Mouse (Mus musculus) T-cell, adult 2 months (primary cell): ENCODE measurements at regions not wholly inside any gene's neighbourhood (a gene's known extent, or its start where the extent isn't known, plus 50 kb on each side); places are given as distances from the start of the nearest gene placed in this dataset.
"Not testable (repeated sequence)": the region's sequence is repeated elsewhere in the genome, so short reads cannot be mapped to it uniquely, and the experiment has no call there.

Source experiments
- DNase-seq: peaks from one replicate; pipeline ENCODE4 v3.0.0; 2022; ENCODE audit warnings: low spot score

DNA sequence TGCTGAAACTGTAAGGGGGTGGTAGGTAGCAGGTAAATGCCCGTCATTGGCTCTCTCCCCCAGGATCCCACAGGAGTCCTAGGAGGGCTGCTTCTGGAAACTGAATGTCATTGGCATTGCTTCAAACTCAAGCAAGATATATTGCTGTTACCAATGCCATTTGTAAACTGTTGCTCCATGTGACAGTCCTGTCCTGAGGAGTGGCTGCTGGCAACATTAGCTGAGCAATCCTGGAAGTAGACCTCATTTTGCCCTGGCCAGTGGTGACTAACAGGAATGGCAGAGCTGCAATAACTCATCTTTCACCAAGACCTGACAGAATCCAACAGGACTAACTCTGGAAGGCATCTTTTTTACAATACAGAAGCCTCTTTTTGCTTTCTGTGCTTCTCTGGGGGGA lies 143.2 kb downstream of the Gm815 start:
- no peak for DNase-seq

DNA sequence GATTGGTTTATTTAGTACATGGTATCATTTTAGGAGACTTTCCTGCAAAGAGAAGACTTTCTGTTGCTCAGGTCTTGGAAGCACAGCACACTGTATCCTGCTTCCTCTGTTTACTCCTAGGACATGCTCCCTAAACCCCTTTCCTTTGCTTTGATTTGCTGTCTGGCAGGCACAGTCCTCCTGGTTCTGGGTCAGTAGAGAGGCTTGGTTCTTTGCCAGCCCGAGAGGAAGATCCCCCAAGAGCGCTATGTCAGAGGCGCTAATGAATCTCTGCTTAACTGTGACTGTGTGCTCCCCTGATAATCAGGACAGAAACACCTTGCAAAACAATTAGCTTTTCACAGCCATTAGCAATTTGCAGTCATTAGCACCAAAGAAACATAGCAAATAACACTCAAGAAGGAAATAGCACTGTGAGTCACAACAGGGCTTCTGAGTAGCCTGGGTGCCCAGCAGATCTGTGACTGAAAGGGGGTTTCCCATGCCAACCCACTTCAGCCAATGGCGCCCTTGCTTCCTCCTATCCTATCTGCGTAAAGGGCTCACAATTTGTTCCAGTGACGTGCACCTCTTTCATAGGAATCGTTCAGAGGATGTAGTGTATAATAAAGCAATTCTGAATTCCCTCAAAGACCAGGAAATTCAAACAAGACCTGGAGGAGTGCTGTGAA lies 145.5 kb downstream of the Gm815 start:
- DNase-seq, result no peak

DNA sequence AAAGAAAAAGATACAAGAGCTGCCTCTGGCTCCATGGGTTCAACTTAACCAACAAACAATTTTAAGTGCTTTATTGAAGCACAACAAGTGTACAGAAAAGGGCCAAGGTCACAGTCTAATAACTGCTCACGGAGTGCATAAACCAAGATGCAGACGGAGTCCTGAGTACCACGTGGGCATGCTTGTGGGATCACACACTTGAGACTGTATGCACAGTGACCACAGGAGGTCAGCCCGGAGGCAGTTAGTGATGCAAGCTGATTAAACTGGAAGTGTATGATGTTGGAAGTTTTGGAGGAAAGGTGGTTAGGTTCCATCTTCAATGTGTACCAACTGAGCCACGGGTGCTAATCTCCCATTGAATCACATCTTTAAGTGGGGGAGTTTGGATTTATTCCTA lies 146.9 kb downstream of the Gm815 start:
- no peak for DNase-seq

DNA sequence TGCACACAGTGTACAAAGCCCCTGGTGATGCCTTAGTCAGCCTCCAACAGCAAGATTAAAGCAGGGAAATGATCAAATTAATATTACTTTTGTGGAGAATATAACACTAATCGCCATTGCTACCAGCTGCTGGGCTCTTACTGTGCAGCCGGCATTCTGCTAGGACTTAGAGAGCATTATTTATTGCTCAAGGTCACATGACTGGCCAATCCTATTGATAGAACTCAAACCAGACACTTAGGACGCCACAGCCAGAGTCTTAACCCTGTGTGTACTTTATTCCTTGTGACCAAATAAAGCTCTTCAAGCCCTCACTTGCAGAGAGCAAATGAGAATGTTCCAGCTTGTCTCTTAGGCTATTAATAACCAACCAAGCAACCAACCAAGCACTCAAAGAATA lies 152.6 kb downstream of the Gm815 start:
- no peak for DNase-seq

DNA sequence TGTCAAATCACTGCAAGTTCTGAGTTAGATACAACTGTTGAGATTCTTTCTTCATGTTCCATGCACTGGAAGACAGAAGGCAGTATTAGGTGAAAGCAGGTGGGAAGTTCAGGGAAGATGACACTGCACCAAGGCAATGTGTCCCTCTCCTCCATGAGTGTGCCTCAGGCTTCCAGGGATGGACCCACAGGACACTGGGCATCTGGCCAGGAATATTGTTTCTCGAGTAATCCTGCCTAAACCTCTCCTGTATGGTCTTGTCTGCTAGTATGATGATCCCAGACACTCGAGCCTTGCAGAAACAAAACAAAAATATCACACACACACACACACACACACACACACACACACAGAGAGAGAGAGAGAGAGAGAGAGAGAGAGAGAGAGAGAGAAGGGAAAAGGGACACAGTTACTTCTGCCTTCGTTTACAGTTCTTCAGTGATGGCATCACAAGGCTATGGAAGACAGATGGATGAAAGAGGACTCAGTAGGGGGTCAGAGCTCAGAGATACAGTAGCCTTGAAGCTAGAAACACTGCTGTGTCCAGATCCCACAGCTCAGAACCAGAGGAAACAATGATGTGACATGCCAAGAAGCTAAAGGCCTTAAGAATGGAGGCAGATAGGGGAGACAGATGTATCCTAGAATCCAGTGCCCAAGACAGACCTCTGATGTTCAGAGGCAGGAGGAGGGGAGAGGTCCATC lies 154.8 kb downstream of the Gm815 start:
- no peak for DNase-seq

DNA sequence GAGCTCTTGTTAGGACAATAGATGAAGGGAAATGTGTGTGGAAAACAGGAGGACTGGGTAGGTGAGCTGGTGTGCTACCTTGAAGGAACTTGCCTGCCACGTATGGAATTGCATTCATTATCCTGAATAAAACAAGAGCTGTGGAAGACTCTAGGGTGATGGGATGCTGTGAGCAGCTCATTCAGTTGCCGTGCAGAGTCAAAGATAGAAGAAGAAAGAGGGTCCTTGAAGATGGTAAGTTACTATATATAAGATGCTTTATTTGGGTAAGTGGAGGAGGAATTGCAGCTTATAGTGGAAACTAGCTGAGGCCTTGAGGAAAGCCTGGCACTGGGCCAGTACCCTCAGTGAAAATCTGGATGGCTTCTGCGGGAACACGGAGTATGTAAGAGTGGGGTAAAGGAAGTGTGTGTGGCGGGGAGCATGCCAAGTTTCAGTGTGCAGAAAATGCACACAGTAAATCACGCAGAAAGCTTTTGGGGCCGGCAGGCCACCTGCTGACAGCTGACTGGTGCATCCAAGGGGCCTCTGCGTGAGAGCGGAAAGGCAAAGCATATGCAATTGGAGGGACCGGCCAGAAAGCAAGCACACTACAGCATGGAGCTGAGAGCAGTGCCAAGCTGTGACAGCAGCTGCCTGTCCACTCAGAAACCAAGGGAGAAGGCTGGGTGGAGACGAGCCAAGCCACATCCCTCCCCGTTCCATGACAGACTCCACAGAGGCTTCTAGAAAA lies 149.7 kb upstream of the Vldlr start:
- no peak for DNase-seq

DNA sequence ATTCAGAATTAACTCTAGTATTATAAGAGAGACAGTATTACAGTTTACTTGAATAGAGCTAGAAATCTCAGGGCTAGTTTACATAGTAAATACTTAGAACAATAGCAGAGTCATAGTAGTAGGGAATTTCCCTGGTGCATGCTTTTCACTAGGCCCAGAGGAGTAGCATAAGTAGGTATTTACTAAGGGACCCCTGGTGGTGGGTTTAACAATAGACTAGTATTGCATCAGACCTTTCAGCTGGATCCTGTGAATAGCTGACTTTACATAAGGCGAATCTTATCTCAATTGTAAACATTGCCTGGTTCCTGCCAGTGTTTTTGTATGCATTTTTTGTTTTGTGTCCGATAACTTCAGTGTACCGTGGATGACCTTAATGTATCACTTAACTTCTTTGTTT lies 143.0 kb upstream of the Vldlr start:
- no peak for DNase-seq

DNA sequence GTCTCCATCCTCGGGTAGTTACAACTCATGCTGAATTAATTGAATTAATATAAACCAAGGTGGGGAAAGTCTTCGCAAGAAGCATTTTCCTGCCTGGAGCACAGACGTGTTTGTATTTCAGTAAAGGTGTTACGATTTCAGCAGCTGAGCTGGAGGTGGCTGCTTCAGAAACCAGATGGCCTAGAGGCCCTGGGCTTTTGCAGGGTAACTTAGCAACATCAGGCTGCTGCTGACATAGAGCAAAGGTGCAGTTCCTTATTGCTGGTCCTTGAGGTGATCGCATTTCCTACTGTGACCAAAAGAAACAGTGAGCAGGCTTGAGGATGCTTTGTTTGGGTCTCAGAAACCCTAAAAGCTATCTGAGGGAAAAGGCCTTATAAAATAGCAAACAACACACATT lies 141.3 kb upstream of the Vldlr start:
- no peak for DNase-seq

DNA sequence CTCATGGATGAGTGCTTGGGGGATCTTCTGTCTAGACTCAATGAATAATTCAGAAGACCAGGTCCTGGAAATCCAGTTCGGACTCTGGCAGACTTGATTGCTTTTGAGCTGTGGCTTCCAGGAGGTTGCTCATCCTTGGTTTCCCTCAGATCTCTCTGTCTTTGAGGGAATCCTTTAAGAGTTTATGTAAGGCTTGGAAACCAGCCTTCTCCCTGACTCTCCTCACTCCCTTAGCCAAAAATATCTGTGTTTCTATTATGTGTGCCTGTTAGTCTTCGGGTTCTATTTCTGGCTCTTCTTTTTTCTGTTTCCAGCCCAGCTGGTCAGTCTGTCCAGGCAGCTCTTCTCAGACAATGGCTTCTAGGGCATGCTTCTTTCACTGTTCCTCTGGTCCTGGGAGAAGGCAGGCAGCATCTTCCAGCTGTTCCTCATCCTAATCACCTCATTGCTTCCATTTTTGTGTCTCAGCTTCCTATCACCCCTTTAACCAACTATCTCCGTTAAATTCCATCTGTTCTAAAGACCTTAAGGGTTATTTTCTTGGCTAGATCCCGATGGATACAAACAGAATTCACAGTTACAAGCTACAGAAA lies 139.3 kb upstream of the Vldlr start:
- DNase-seq, result no peak

DNA sequence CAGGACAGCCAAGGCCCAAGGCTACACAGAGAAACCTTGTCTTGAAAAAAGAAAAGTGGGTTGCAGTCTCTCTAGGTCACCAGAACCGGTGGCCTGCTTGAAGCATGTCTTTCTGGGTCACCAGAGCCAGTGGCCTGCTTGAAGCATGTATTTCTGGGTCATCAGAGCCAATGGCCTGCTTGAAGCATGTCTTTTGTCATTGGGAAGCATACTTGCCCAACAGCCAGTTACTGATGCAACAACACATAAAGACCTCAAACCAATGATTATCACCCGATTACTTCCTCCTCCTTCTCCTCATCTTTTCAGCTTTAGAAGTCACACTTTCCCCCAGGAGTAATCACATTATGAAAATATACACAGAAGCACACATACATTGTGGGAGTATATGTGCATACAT lies 128.9 kb upstream of the Vldlr start:
- DNase-seq, result no peak

DNA sequence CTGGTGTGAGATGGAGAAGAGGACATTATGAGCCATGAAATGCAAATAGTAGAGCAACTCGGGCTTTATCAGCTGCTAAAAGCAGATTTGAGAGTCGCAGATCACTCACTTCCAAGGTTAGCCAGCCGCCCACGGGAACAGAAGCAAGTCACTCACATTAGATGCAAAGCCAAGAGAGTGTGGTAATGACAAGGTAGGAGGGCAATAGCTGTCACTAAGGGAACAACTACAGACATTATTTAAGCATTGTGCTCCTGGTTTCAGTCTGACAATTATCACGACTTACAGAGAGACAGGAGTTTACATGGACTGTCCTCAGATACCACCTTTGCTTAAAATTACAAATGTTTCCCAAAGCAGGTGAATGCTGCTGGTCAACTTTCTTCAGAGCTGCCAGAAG lies 128.5 kb upstream of the Vldlr start:
- no peak for DNase-seq

DNA sequence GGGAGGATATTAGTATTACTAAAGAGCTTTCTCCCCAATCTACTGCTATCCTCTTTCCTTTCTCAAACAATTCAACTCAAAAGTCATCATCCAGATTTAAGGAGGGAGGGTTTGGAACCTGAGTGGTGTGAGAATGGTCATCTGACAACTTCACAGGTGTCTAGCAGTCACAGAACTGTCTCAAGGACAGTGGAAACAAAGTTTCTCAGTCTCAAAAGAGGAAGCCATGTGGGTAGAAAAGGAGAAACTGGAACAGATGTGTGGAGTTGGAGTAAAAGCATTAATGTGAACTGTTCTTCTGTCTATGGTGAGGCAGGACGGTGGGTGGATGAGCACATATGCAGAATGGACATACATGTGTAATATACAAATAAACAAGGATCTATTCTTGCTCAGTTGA lies 127.2 kb upstream of the Vldlr start:
- no peak for DNase-seq

DNA sequence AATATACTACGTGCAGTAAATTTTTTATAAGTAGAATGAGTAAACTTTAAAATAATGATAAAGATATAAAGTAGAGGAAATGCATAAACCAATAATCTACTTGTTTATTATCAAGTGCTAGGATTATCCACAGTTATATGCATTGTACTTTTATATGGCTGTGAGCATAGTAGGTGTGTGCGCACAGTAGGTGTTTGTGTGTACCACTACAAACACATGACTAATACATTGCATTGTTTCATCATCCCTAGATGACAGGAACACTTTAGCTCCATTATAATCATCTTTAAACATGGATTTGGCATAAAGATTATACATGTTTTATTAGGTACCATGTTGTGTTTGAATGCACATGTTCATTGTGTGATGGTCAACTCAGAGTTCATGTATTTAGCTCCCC lies 124.7 kb upstream of the Vldlr start:
- DNase-seq, result no peak

DNA sequence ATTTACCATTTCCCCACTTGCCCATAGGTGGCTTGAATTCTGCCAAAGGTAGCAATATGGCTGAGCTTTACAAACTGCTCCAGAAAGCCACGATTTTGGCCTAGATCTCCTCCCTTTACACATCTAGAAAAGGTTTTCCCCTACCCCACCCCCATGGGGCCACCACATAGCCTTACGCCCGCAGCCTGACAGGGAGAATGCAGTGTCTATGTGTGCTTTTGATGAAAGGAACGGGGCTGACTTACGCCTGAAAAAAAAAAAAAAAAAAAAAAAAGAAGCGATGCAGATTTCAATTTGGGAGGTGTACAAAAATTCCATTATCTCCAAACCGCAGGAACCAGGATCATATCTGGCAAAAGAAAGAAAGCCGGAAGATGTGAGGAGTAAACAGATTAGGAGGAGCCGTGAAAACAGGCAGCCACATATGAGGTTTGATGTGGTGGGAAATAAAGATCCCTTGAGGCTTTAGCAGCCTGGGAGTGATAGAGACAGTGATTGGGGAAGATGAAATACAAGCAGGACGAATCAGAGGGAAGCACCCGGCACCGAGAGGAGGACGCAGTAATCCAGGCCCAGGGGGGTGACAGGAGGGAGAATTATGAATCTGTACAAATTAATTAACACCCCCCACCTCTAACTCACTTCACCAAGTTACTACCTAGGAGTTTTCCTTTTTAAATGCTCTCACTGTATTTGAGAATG lies 121.4 kb upstream of the Vldlr start:
- no peak for DNase-seq

DNA sequence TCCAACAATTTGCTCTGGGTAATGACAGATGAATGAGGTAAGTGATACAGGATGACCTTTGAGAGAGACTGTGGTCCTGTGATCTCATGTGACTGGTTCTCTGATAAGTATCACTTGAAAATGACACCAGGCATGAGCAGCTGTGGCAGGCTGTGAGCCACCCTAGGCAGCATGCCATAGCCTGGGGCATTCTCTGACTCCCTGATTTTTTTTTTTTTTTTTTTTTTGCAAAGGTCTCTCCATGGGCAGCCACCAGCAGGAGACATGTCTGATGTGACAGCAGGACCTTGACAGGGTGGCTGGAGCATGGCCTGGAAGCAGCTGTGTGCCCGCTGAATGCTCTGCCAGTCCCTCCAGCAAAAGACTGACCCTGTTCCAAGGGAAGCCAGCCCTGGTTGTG lies 116.4 kb upstream of the Vldlr start:
- DNase-seq, result no peak

DNA sequence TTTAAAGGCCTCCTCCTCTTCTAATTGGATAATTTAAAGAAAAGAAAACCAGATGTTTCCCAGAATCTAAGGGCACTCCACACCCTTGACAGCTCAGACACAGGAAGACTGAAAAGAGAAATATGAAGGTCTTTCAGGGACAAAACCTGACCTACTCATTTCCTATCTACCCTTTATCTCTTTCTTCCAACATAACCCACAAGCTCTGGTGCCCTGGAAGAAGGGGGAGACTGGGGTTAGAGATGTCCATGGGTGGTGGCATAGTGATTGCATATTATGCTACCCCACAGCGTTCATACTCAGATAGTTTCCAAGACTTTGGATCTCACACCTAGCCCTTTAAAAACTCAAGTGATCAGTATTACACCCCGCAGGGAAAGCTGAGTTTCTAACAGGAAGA lies 105.8 kb upstream of the Vldlr start:
- no peak for DNase-seq

DNA sequence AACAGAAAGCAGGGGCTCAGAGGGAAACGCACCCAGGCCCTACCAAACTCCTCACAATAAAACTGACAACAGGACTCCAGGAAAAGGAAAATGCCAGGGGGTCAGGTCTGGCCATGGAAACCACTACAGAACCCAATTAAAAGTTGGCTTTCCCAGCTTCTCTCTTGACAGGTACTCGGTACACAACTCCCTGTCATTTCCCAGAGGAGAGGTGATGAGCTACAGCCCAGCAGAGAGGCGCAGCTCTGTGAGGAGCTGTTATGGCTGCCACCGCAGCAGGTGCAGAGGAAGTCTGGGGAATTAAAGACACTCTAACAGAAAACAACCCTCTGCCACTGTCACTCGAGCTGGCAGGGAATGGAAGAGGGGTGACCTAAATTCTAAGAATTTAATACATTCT lies 95.4 kb upstream of the Vldlr start:
- no peak for DNase-seq

DNA sequence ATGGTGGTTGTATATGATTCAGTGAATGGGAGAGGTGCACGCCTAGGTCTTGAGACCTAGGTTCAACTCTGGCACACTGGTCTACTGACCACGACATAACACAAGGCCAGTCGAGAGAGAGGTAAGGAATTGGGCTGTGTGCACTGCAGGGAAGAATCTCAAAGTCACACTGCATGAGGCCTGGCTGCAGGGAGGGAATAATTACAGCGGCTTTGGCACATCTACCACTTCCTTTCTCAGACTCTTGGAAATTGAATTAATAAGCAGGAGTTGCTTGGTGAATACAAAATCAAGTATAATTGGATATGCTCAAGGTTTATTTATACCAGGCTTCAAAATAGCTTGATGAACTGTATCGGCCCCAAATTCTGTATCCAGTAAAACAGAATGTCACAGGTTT lies 93.9 kb upstream of the Vldlr start:
- DNase-seq, result no peak

DNA sequence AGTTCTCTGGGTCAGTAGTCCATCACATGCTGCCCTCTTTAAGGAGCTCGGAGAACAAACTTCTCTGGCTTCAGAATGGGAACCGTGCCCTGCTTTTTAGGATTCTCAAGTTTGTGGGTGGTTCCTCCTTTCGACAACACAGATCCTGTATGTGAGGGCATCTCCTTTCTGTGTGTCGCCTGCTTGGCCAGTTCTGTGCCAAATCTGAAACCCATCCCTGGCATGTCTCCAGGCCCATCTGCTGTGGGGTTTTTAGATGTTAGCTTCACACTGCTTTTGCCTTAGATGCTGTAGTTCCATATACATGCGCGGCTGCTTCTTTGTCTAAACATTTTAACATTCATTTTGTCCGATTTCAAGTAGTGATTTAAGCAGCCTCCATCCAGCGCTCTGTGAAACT lies 93.0 kb upstream of the Vldlr start:
- DNase-seq, result no peak

DNA sequence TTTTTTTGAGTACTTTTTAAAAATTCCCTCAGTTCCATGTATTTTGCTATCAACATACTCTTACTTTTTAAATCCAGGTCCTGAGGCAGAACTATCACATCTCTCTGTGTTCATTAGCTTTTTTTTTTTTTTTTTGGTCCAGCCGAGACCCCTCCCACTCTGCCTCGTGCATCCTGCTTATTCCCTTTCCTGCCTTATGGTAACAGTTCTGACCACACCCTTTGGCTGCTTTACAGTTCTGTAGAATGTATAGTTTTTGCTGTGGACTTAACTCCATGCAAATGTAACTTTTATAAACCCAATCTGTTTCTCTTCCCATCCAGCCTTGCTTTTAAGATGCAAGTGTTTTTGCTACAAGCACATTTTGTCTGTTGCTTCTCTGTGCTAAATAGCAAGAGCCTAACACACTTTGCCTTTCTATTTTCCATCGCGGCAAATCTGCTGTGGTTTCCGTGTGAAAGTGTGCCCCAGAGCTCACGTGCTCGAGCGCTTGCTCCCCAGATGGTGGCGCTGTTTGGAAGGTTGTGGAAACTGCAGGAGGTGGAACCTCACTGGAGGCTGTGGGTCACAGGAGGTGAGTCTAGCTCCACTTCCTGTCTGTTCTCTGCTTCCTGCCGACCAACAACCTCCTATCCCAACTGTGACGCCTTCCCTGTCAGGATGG lies 92.3 kb upstream of the Vldlr start:
- peak; percentile 15 for DNase-seq

DNA sequence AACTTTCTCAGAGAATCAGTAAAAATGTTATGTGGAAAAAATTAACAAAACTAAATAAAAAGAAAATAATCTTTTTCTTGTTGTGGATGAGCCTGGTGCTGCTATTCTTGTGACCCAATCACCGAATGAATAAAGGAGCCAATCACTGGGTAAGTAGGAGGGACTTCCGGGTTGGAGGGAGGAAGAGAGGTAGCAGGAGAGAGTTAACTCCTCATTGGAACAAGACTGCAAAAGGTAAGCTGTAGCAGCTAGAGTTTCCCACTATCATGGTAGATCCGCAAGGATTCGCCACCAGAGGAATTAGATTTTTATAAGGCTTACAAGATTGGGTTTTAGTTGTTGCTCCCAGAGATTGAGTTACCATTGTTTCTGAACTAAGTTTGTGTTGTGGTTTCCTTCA lies 87.8 kb upstream of the Vldlr start:
- DNase-seq, result not testable (repeated sequence)

DNA sequence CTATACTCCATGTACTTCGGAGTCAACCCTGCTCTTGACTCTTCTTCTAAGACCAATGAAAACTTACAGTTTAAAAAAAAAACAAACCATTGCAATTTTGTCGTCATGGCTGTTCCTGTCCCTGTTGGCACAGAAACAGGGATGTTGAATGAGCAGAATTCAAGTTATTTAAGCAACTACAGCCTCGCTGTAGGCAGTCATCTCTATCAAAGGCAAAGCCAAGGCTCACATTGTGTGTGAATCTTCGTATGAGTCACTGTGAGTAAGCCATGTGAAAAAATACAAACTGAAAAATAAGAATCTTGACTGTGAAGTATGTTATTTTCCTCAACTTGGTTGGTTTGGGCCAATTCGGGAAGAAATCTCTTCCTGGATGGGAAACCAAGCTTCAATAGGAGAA lies 81.9 kb upstream of the Vldlr start:
- no peak for DNase-seq
